Mouse (Mus musculus): ENCODE measurements at regions not wholly inside any gene's neighbourhood (a gene's known extent, or its start where the extent isn't known, plus 50 kb on each side); places are given as distances from the start of the nearest gene placed in this dataset.

DNA sequence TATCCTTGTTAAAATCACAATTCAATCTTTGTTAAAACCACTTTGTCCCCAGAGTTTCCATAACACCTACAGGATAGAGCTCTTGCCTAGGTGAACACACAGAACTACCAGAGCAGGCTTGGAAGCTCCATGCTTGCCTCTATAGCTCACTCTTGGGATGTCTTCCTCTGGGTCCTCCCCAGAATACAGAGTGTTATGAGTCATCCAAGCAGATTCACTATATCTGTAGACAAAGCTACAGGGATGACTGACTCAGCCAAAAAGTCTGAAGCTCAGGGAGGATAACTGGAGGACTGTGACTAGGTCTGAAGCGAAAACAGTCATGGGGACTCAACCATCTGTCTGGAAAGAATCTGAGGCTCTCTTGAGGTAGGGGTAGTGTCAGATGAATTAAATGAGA lies 211.5 kb upstream of the Igfbp3 start:
- H3K9me3 ChIP-seq (replicated peaks; ENCODE audit: control insufficient read depth, low read length): no peaks in the 10 kb centered on the region
- no peaks in the 10 kb centered on the region for H3K36me3 ChIP-seq (ENCODE audit: control insufficient read depth, insufficient read depth, low read length)
- no peak overlapping the region for H3K9ac ChIP-seq (ENCODE audit: low read length)
- H3K27me3 ChIP-seq (ENCODE audit: control insufficient read depth, insufficient read depth, low read length): no peaks in the 10 kb centered on the region
- 87% methylated on average over 1 of the region's 1 CpGs for WGBS
- no peak overlapping the region for H3K4me3 ChIP-seq (replicated peaks; ENCODE audit: low read length)
- no peak overlapping the region for H3K27ac ChIP-seq (ENCODE audit: low read length)
- H3K4me2 ChIP-seq (ENCODE audit: low read depth, low read length): no peak overlapping the region
- H3K4me1 ChIP-seq (ENCODE audit: control insufficient read depth, insufficient read depth, low read length): no peaks in the 10 kb centered on the region
- ATAC-seq (ENCODE audit: insufficient read depth, low FRiP score): no peak

DNA sequence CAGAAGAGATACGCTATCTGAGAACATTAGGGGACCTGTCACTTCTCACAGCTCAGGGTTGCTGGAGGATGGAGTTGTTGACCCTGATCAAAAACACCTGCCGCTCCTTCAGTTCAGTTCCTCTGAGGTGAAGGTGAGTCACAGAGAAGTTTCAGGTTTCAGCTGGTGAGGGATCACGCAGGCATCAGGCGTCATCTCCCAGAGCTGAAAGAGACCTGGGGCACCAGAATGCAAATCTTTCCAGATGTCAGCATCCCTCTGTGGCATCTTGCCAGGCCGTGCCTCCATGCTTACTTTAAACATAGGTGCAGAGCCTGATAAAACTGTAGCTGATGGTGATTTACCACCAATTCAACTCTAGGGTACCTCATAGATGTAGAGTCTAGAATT lies 210.4 kb upstream of the Igfbp3 start:
- no peaks in the 10 kb centered on the region for H3K36me3 ChIP-seq (ENCODE audit: control insufficient read depth, insufficient read depth, low read length)
- no peak overlapping the region for H3K27ac ChIP-seq (ENCODE audit: low read length)
- no peak for ATAC-seq (ENCODE audit: insufficient read depth, low FRiP score)
- H3K9ac ChIP-seq (ENCODE audit: low read length): no peak overlapping the region
- no peaks in the 10 kb centered on the region for H3K27me3 ChIP-seq (ENCODE audit: control insufficient read depth, insufficient read depth, low read length)
- H3K4me2 ChIP-seq (ENCODE audit: low read depth, low read length): no peak overlapping the region
- H3K9me3 ChIP-seq (replicated peaks; ENCODE audit: control insufficient read depth, low read length): no peaks in the 10 kb centered on the region
- WGBS: 47% methylated on average over 5 of the region's 5 CpGs
- no peak overlapping the region for H3K4me3 ChIP-seq (replicated peaks; ENCODE audit: low read length)
- H3K4me1 ChIP-seq (ENCODE audit: control insufficient read depth, insufficient read depth, low read length): no peaks in the 10 kb centered on the region

DNA sequence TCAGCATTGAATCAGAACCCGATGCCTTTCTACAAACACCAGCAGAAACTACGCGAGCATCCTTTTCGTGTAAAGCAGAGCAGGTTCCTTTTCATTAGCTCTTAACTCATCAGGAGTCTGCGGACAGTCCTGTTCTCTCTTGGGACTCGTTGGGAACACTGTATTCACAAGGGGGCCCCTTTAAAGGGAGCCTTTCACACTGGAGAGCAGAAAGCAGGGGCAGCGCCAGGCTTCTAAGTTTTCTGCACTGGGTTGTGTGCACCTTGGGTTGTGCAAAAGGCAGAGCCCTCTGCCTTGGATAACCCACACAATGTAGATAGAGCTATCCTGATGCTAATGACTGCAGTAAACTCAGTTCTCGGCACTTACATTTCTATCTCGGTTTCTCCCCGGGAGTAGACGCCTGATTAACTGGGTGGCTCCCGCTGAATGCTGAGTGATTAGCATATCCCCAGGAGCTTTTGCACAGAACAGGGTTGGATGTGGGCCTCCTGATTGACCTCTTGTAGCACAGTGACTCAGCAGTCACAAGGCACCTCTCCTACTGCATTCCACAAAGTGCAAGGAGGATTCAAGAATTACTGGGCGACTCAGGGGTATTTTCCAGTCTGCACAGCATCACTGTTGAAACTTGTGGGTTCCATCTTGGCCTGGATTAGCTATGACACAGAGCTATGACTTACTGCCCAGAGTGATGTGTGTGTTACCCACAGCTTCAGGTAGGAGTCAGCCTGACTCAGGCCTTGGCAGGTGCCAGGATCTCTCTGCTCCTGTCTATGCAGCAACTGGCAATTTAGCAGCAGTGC lies 209.8 kb upstream of the Igfbp3 start:
- ATAC-seq (ENCODE audit: insufficient read depth, low FRiP score): peak; percentile 79; the same call in 1 of the 2 replicates
- no peaks in the 10 kb centered on the region for H3K27me3 ChIP-seq (ENCODE audit: control insufficient read depth, insufficient read depth, low read length)
- H3K9ac ChIP-seq (ENCODE audit: low read length): no peak overlapping the region
- no peaks in the 10 kb centered on the region for H3K9me3 ChIP-seq (replicated peaks; ENCODE audit: control insufficient read depth, low read length)
- no peak overlapping the region for H3K4me3 ChIP-seq (replicated peaks; ENCODE audit: low read length)
- no peaks in the 10 kb centered on the region for H3K36me3 ChIP-seq (ENCODE audit: control insufficient read depth, insufficient read depth, low read length)
- H3K4me1 ChIP-seq (ENCODE audit: control insufficient read depth, insufficient read depth, low read length): no peaks in the 10 kb centered on the region
- 21% methylated on average over 13 of the region's 13 CpGs for WGBS
- 0 out of 2 replicates have a peak overlapping the region, but pooled peaks have one; percentile 17 for H3K4me2 ChIP-seq (ENCODE audit: low read depth, low read length)
- H3K27ac ChIP-seq (ENCODE audit: low read length): no peak overlapping the region

DNA sequence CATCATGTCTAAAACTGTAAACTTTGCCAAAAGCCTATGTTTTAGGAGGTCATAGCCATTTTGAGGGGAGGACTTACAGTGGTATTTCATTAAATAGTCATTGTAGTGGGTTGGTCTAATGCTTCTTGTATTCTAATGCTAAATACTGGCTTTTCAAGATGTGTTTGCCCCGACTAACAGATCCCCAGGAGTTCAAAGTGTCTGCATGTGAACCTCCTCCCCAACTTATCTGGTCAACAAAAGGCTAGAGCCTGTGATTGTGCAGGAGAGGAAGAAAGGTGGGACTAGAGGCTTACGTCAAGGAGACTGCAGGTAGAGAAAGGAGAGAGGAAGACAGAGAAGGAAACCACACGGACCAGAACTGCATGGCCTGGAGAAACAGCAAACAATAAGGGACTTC lies 198.9 kb upstream of the Igfbp3 start:
- no peak for ATAC-seq (ENCODE audit: insufficient read depth, low FRiP score)
- Histone ChIP-seq H3K9ac (ENCODE audit: low read length) (no peak overlapping the region), H3K4me3 (replicated peaks; ENCODE audit: low read length) (no peak overlapping the region), H3K9me3 (replicated peaks; ENCODE audit: control insufficient read depth, low read length) (0 out of 2 replicates have a peak, but pooled peaks cover 5% of the 10 kb centered on the region), H3K4me1 (ENCODE audit: control insufficient read depth, insufficient read depth, low read length) (no peaks in the 10 kb centered on the region), H3K36me3 (ENCODE audit: control insufficient read depth, insufficient read depth, low read length) (no peaks in the 10 kb centered on the region), H3K27ac (ENCODE audit: low read length) (no peak overlapping the region), H3K27me3 (ENCODE audit: control insufficient read depth, insufficient read depth, low read length) (no peaks in the 10 kb centered on the region), H3K4me2 (ENCODE audit: low read depth, low read length) (no peak overlapping the region)
- 70% methylated on average over 3 of the region's 3 CpGs for WGBS

DNA sequence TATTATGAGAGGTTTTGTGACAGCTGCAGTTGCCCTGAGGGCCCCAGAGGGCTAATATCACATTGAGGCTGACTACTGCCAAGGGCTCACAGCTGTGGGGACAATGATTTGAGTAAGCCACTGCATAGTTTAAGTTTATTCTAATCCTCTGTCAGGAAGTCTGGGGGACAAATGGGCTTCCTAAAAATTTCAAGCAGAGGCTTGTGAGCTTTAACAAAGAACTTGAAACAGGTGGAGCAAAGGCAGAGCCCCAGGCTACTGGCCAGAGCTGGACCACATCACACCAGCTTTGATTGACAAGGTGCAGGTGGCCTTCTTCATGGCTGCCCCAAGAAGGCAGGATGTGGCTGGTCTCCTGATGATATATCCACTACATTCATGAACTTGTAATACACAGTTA lies 195.3 kb upstream of the Igfbp3 start:
- Histone ChIP-seq H3K9me3 (replicated peaks; ENCODE audit: control insufficient read depth, low read length) (0 out of 2 replicates have a peak, but pooled peaks cover 3% of the 10 kb centered on the region), H3K4me3 (replicated peaks; ENCODE audit: low read length) (no peak overlapping the region), H3K9ac (ENCODE audit: low read length) (no peak overlapping the region), H3K4me1 (ENCODE audit: control insufficient read depth, insufficient read depth, low read length) (no peaks in the 10 kb centered on the region), H3K4me2 (ENCODE audit: low read depth, low read length) (no peak overlapping the region), H3K27ac (ENCODE audit: low read length) (no peak overlapping the region), H3K36me3 (ENCODE audit: control insufficient read depth, insufficient read depth, low read length) (no peaks in the 10 kb centered on the region), H3K27me3 (ENCODE audit: control insufficient read depth, insufficient read depth, low read length) (no peaks in the 10 kb centered on the region)
- ATAC-seq (ENCODE audit: insufficient read depth, low FRiP score): no peak

DNA sequence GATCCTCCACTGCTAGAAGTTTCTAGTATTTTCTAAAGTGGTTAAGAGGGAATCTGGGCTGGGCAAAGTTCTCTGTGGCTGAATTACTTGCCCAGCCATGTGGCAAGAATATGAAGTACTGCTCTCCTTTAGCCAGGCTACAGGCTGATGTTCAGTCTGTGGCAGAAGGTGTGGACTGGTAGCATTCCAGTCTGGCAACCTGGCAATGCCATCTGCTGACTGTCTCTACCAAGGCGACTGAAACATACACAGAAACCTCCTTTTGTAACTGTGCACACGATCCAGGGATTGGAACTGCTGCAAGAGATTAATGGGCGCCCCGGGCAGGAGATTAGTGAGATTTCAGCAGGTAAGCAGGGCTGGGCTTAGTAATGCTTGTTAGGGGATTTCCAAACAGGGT lies 190.9 kb upstream of the Igfbp3 start:
- H3K9me3 ChIP-seq (replicated peaks; ENCODE audit: control insufficient read depth, low read length): no peaks in the 10 kb centered on the region
- no peak overlapping the region for H3K4me2 ChIP-seq (ENCODE audit: low read depth, low read length)
- H3K27me3 ChIP-seq (ENCODE audit: control insufficient read depth, insufficient read depth, low read length): no peaks in the 10 kb centered on the region
- no peaks in the 10 kb centered on the region for H3K36me3 ChIP-seq (ENCODE audit: control insufficient read depth, insufficient read depth, low read length)
- H3K4me3 ChIP-seq (replicated peaks; ENCODE audit: low read length): no peak overlapping the region
- 70% methylated on average over 4 of the region's 4 CpGs for WGBS
- no peak overlapping the region for H3K9ac ChIP-seq (ENCODE audit: low read length)
- ATAC-seq (ENCODE audit: insufficient read depth, low FRiP score): no peak
- no peak overlapping the region for H3K27ac ChIP-seq (ENCODE audit: low read length)
- H3K4me1 ChIP-seq (ENCODE audit: control insufficient read depth, insufficient read depth, low read length): no peaks in the 10 kb centered on the region

DNA sequence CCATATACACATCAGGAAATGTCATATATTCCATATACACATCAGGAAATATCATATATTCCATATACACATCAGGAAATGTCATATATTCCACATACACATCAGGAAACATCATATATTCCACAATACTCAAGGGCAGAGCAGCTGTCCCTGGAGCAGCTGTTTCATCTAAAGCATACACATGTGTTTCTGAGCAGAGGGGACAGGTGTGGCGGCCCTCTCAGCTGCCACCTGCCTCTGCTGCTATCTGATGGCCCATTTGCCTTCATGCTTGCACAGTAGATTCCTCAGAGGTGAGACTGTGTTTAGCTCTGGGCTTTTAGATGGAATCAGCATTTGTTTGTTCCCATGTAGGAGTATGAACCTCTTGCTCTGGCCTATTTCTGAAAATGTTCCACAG lies 158.1 kb upstream of the Igfbp3 start:
- Histone ChIP-seq H3K27ac (ENCODE audit: low read length) (no peak overlapping the region), H3K27me3 (ENCODE audit: control insufficient read depth, insufficient read depth, low read length) (no peaks in the 10 kb centered on the region)
- no peak for ATAC-seq (ENCODE audit: insufficient read depth, low FRiP score)

DNA sequence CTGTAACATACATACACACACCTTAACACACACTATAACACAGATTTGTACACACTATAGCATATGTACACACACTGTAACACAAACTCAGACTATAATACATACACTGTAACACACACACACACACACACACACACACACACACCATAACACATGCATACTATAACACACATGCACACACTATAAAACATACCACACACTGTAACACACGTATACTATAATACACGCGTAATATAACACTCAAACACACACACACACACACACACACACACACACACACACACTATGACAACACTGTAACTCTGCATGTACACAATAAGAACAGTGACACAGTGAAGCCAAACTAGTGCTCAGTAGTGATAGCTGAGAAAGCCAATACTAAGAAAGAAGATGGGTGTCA lies 147.7 kb upstream of the Igfbp3 start:
- no peak overlapping the region for H3K9ac ChIP-seq (ENCODE audit: low read length)
- no peak; the same call in 1 of the 2 replicates for ATAC-seq (ENCODE audit: insufficient read depth, low FRiP score)
- H3K4me2 ChIP-seq (ENCODE audit: low read depth, low read length): no peak overlapping the region
- H3K4me1 ChIP-seq (ENCODE audit: control insufficient read depth, insufficient read depth, low read length): no peaks in the 10 kb centered on the region
- no peak overlapping the region for H3K27ac ChIP-seq (ENCODE audit: low read length)
- no peak overlapping the region for H3K4me3 ChIP-seq (replicated peaks; ENCODE audit: low read length)
- H3K9me3 ChIP-seq (replicated peaks; ENCODE audit: control insufficient read depth, low read length): no peaks in the 10 kb centered on the region
- H3K27me3 ChIP-seq (ENCODE audit: control insufficient read depth, insufficient read depth, low read length): no peaks in the 10 kb centered on the region
- WGBS: 93% methylated on average over 3 of the region's 3 CpGs
- H3K36me3 ChIP-seq (ENCODE audit: control insufficient read depth, insufficient read depth, low read length): no peaks in the 10 kb centered on the region

More for the DNA sequence above, 158.1 kb upstream of the Igfbp3 start:
- H3K4me1 ChIP-seq (ENCODE audit: control insufficient read depth, insufficient read depth, low read length): no peaks in the 10 kb centered on the region
- WGBS: 61% methylated on average over 1 of the region's 1 CpGs
- H3K4me3 ChIP-seq (replicated peaks; ENCODE audit: low read length): no peak overlapping the region
- no peaks in the 10 kb centered on the region for H3K9me3 ChIP-seq (replicated peaks; ENCODE audit: control insufficient read depth, low read length)
- H3K4me2 ChIP-seq (ENCODE audit: low read depth, low read length): no peak overlapping the region
- no peak overlapping the region for H3K9ac ChIP-seq (ENCODE audit: low read length)
- H3K36me3 ChIP-seq (ENCODE audit: control insufficient read depth, insufficient read depth, low read length): no peaks in the 10 kb centered on the region

DNA sequence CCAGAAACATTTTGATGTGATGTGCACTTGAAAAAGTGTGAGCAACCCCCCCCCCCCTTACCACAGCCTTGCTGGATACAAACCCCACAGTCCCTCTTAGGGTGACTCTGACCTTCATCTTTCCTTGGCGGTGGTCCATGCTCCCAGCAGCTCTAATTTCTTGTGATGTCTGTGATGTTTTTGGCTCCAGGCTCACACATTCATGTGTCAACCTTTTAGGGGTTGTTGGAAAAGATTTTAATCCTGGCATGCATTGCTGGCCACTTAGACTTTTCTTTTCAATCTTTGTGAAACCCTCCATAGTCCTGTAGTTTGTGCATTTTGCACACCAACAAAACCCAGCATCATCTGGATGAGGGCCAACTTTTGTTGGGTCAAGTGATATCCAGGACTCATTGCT lies 134.9 kb upstream of the Igfbp3 start:
- no peaks in the 10 kb centered on the region for H3K9me3 ChIP-seq (replicated peaks; ENCODE audit: control insufficient read depth, low read length)
- no peak overlapping the region for H3K4me2 ChIP-seq (ENCODE audit: low read depth, low read length)
- no peaks in the 10 kb centered on the region for H3K4me1 ChIP-seq (ENCODE audit: control insufficient read depth, insufficient read depth, low read length)
- H3K27ac ChIP-seq (ENCODE audit: low read length): no peak overlapping the region
- H3K9ac ChIP-seq (ENCODE audit: low read length): no peak overlapping the region
- no peak for ATAC-seq (ENCODE audit: insufficient read depth, low FRiP score)
- H3K4me3 ChIP-seq (replicated peaks; ENCODE audit: low read length): no peak overlapping the region
- no peaks in the 10 kb centered on the region for H3K27me3 ChIP-seq (ENCODE audit: control insufficient read depth, insufficient read depth, low read length)
- 68% methylated on average over 1 of the region's 1 CpGs for WGBS
- H3K36me3 ChIP-seq (ENCODE audit: control insufficient read depth, insufficient read depth, low read length): no peaks in the 10 kb centered on the region

Data from stomach, embryonic 16.5 days (tissue).